Mouse (Mus musculus) liver, adult 2 months (tissue): ENCODE measurements at regions not wholly inside any gene's neighbourhood (a gene's known extent, or its start where the extent isn't known, plus 50 kb on each side); places are given as distances from the start of the nearest gene placed in this dataset.

ENCODE experiments used
- CTCF ChIP-seq: fragments of 200-500 bp; IDR thresholded peaks from 2 replicates; pipeline ENCODE4 v1.5.1; 2011; ENCODE audit warnings: low read depth, low read length, control low read depth
- POLR2A ChIP-seq: fragments of 200-500 bp; IDR thresholded peaks from 2 replicates; pipeline ENCODE4 v1.6.1; 2011; ENCODE audit warnings: low read length, control low read depth; ENCODE audit not compliant: insufficient read depth; ENCODE audit errors: extremely low read depth

- TF ChIP-seq POLR2A (no peak), CTCF (no peak)
These were observed 102.5 kb upstream of the Slc4a7 start for GRCm38 (mm10) chr14:14599586-14599985.
